Mouse (Mus musculus): ENCODE measurements around the gene Ccdc34. TPM values are rescaled to one million over a fixed set of nuclear protein-coding genes. Genes with fewer than 3 reads are reported as not detected.

Ccdc34 gene
- total RNA-seq, 1 experiment from 2014 or later: 55.0 TPM

GRCm38 (mm10) chr2:110176761-110177400 is 159.3 kb downstream of the Ccdc34 start:
- ATAC-seq (replicated peaks; ENCODE audit: low read depth, poor library complexity, severe bottlenecking): no peak

GRCm38 (mm10) chr2:110177406-110177805 is 159.8 kb downstream of the Ccdc34 start:
- no peak for ATAC-seq (replicated peaks; ENCODE audit: low read depth, poor library complexity, severe bottlenecking)

GRCm38 (mm10) chr2:110177879-110178278 is 160.3 kb downstream of the Ccdc34 start:
- ATAC-seq (replicated peaks; ENCODE audit: low read depth, poor library complexity, severe bottlenecking): no peak

GRCm38 (mm10) chr2:110179669-110180315 is 162.2 kb downstream of the Ccdc34 start:
- no peak for ATAC-seq (replicated peaks; ENCODE audit: low read depth, poor library complexity, severe bottlenecking)

- ATAC-seq (replicated peaks; ENCODE audit: low read depth, poor library complexity, severe bottlenecking): no peak
These were observed 162.7 kb downstream of the Ccdc34 start for GRCm38 (mm10) chr2:110180316-110180670.

GRCm38 (mm10) chr2:110181666-110182065 is 164.0 kb downstream of the Ccdc34 start:
- no peak for ATAC-seq (replicated peaks; ENCODE audit: low read depth, poor library complexity, severe bottlenecking)

GRCm38 (mm10) chr2:110182248-110182647 is 164.6 kb downstream of the Ccdc34 start:
- no peak for ATAC-seq (replicated peaks; ENCODE audit: low read depth, poor library complexity, severe bottlenecking)

- ATAC-seq (replicated peaks; ENCODE audit: low read depth, poor library complexity, severe bottlenecking): no peak
These were observed 165.3 kb downstream of the Ccdc34 start for GRCm38 (mm10) chr2:110182795-110183486.

GRCm38 (mm10) chr2:110184071-110184470 is 166.5 kb downstream of the Ccdc34 start:
- ATAC-seq (replicated peaks; ENCODE audit: low read depth, poor library complexity, severe bottlenecking): no peak

- ATAC-seq (replicated peaks; ENCODE audit: low read depth, poor library complexity, severe bottlenecking): no peak
These were observed 168.9 kb downstream of the Ccdc34 start for GRCm38 (mm10) chr2:110186427-110186980.

GRCm38 (mm10) chr2:110188696-110189397 is 171.2 kb downstream of the Ccdc34 start:
- no peak for ATAC-seq (replicated peaks; ENCODE audit: low read depth, poor library complexity, severe bottlenecking)

GRCm38 (mm10) chr2:110190416-110190815 is 172.8 kb downstream of the Ccdc34 start:
- no peak for ATAC-seq (replicated peaks; ENCODE audit: low read depth, poor library complexity, severe bottlenecking)

- ATAC-seq (replicated peaks; ENCODE audit: low read depth, poor library complexity, severe bottlenecking): no peak
These were observed 173.6 kb downstream of the Ccdc34 start for GRCm38 (mm10) chr2:110191186-110191690.

- ATAC-seq (replicated peaks; ENCODE audit: low read depth, poor library complexity, severe bottlenecking): no peak
These were observed 174.5 kb downstream of the Ccdc34 start for GRCm38 (mm10) chr2:110191965-110192701.

GRCm38 (mm10) chr2:110192702-110193312 is 175.2 kb downstream of the Ccdc34 start:
- no peak for ATAC-seq (replicated peaks; ENCODE audit: low read depth, poor library complexity, severe bottlenecking)

- no peak for ATAC-seq (replicated peaks; ENCODE audit: low read depth, poor library complexity, severe bottlenecking)
These were observed 178.9 kb downstream of the Ccdc34 start for GRCm38 (mm10) chr2:110196551-110196950.

GRCm38 (mm10) chr2:110199648-110200047 is 182.0 kb downstream of the Ccdc34 start:
- ATAC-seq (replicated peaks; ENCODE audit: low read depth, poor library complexity, severe bottlenecking): no peak

- no peak for ATAC-seq (replicated peaks; ENCODE audit: low read depth, poor library complexity, severe bottlenecking)
These were observed 184.2 kb downstream of the Ccdc34 start for GRCm38 (mm10) chr2:110201770-110202169.

All from common myeloid progenitor, adult 5-6 weeks (primary cell).